Mouse (Mus musculus): ENCODE data around the gene Ccdc32. TPM values are rescaled to one million over a fixed set of nuclear protein-coding genes. Genes with fewer than 3 reads are reported as not detected.

Ccdc32 gene
- 74.4 TPM for polyA plus RNA-seq (2015; fragmentation: Illumina TruSeq; extraction: RNeasy Lipid Tissue Mini Kit (QIAGEN cat#74804); ENCODE audit: low read depth, low replicate concordance)

DNA sequence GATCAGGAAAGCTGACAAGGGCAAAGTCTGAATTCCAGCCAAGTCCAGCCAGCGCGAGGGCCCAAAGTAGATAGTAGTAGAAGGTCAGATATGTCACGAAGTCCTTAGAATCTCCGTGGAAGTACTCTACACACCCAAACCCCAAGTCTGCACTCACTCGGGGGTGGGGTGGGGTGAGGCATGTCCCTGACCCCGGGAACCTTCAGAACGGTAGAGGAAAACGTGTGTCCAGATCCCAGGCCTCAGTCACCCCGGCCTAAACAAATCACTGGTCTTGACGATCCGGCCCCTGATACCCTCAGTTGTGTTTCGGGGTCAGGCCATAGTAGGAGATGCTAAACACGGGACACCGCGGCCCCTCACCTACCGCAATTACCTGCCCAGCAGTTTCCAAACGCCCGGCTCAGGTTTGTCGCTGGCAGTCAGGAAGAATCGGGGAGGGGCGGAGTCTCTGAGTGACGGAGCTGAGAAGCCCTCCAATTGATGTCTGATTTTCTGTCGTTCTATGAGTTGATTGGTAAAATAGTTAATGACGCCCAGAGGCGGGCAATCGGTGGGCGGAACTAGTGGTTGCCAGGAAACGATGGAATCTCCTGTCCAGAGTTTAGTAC is at the start of gene Ccdc32:
TSS of gene Ccdc32 (minus strand) at position 453 of the 611 bp plus-strand sequence.

DNA sequence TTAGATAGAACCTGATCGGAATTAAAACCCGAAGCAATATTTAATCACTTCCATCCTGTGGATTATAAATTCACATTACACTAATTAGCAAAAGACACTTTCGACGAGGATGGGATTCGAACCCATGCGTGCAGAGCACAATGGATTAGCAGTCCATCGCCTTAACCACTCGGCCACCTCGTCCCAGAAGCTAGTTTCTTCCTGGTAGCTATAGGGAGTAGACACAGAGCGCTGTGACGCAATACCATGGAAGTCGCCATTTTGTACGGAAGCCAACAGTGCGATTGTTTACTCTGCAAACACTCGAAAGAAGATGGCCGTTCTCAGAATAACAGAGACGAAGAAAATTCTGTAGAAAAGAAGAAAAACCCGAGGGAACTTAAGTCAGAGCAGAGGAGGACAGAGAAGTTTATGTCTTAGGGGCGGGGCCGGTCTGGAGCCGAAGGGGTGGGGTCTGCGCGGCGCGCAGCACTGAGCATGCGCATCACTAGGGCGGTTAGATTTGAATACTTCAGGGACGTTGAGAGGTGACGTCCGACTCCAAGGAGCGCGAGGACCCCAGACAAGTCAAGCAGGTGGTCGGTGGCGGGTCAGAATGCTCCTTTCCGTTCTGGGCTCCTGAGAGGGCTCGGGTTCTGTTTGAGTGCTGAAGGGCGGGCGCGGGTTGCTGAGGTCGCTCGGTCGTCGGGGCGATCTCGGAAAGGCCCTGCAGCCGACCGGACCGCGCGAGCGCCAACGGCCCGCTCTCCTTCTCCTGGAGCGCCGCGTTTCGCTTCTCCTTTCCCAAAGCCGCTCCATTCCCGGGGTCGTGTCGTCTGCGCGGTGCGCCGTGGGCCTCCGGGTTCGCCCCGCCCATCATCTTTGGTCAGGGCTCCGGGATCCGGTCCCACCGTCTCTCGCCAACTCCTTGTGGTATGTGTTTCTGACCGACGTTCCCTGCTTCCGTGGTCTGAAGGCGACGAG is 17.7 kb upstream of the Ccdc32 start, which contains the start of gene Knl1:
TSS of gene Knl1 (plus strand) at position 471 of the 963 bp plus-strand sequence.

DNA sequence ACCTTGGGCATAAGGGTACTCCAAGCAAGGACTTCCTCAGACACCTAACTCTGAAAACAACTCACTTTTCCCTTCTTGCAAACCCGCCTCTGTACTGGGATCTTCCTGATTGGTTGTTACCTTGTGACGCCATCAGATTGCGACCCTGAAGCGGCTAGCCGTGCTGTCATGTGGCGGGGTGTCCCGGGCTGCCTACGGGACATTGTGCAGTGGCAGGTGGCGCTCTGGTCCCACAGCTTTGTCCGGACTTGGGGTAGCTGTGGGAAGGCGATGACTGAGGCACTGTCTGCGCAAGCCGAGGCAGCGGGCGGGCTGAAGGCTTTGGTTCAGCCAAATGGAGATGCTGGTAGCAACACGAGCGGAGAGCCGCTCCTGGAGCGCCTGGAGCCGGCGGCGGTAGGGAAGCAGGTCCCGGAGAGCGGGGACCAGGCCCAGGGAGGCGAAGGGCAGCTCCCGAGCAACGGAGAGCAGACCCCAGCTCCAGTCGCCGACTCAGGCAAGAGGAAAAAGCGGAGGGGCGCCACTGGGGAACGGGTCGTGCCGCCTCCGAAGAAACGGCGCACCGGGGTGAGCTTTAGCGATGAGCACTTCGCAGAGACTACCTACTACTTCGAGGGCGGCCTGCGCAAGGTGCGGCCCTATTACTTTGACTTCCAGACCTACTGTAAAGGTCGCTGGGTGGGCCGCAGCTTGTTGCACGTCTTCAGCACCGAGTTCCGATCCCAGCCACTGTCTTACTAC is 5.6 kb upstream of the Ccdc32 start, which contains the start of gene Rpusd2:
TSS of gene Rpusd2 (plus strand) at position 135 of the 741 bp plus-strand sequence.

Other genes with a start within 250 kb of the Ccdc32 start
- 137 TPM for gene Disp2, start 249.7 kb downstream of the Ccdc32 start, polyA plus RNA-seq (2015; fragmentation: Illumina TruSeq; extraction: RNeasy Lipid Tissue Mini Kit (QIAGEN cat#74804); ENCODE audit: low read depth, low replicate concordance)
- gene Knstrn, start 215.4 kb downstream of the Ccdc32 start, polyA plus RNA-seq (2015; fragmentation: Illumina TruSeq; extraction: RNeasy Lipid Tissue Mini Kit (QIAGEN cat#74804); ENCODE audit: low read depth, low replicate concordance): 2.0 TPM
- 84.6 TPM for gene Ivd, start 167.4 kb downstream of the Ccdc32 start, polyA plus RNA-seq (2015; fragmentation: Illumina TruSeq; extraction: RNeasy Lipid Tissue Mini Kit (QIAGEN cat#74804); ENCODE audit: low read depth, low replicate concordance)
- gene Bahd1, start 129.0 kb downstream of the Ccdc32 start, polyA plus RNA-seq (2015; fragmentation: Illumina TruSeq; extraction: RNeasy Lipid Tissue Mini Kit (QIAGEN cat#74804); ENCODE audit: low read depth, low replicate concordance): 16.6 TPM
- 2.5 TPM for gene Chst14, start 102.9 kb downstream of the Ccdc32 start, polyA plus RNA-seq (2015; fragmentation: Illumina TruSeq; extraction: RNeasy Lipid Tissue Mini Kit (QIAGEN cat#74804); ENCODE audit: low read depth, low replicate concordance)
- gene Rpusd2, start 5.4 kb upstream of the Ccdc32 start, polyA plus RNA-seq (2015; fragmentation: Illumina TruSeq; extraction: RNeasy Lipid Tissue Mini Kit (QIAGEN cat#74804); ENCODE audit: low read depth, low replicate concordance): 4.1 TPM
- not detected for gene Knl1, start 17.7 kb upstream of the Ccdc32 start, polyA plus RNA-seq (2015; fragmentation: Illumina TruSeq; extraction: RNeasy Lipid Tissue Mini Kit (QIAGEN cat#74804); ENCODE audit: low read depth, low replicate concordance)
- gene Rad51, start 83.4 kb upstream of the Ccdc32 start, polyA plus RNA-seq (2015; fragmentation: Illumina TruSeq; extraction: RNeasy Lipid Tissue Mini Kit (QIAGEN cat#74804); ENCODE audit: low read depth, low replicate concordance): 1.5 TPM
- gene Rmdn3, start 127.6 kb upstream of the Ccdc32 start, polyA plus RNA-seq (2015; fragmentation: Illumina TruSeq; extraction: RNeasy Lipid Tissue Mini Kit (QIAGEN cat#74804); ENCODE audit: low read depth, low replicate concordance): 54.5 TPM
- 4.4 TPM for gene Gchfr, start 138.4 kb upstream of the Ccdc32 start, polyA plus RNA-seq (2015; fragmentation: Illumina TruSeq; extraction: RNeasy Lipid Tissue Mini Kit (QIAGEN cat#74804); ENCODE audit: low read depth, low replicate concordance)
- not detected for gene Gm14137, start 145.1 kb upstream of the Ccdc32 start, polyA plus RNA-seq (2015; fragmentation: Illumina TruSeq; extraction: RNeasy Lipid Tissue Mini Kit (QIAGEN cat#74804); ENCODE audit: low read depth, low replicate concordance)
- gene Zfyve19, start 179.2 kb upstream of the Ccdc32 start, polyA plus RNA-seq (2015; fragmentation: Illumina TruSeq; extraction: RNeasy Lipid Tissue Mini Kit (QIAGEN cat#74804); ENCODE audit: low read depth, low replicate concordance): 41.8 TPM
- 21.0 TPM for gene Dnajc17, start 179.4 kb upstream of the Ccdc32 start, polyA plus RNA-seq (2015; fragmentation: Illumina TruSeq; extraction: RNeasy Lipid Tissue Mini Kit (QIAGEN cat#74804); ENCODE audit: low read depth, low replicate concordance)
- gene Ppp1r14d, start 200.5 kb upstream of the Ccdc32 start, polyA plus RNA-seq (2015; fragmentation: Illumina TruSeq; extraction: RNeasy Lipid Tissue Mini Kit (QIAGEN cat#74804); ENCODE audit: low read depth, low replicate concordance): not detected
- 2.6 TPM for gene Spint1, start 208.0 kb upstream of the Ccdc32 start, polyA plus RNA-seq (2015; fragmentation: Illumina TruSeq; extraction: RNeasy Lipid Tissue Mini Kit (QIAGEN cat#74804); ENCODE audit: low read depth, low replicate concordance)
- 7.8 TPM for gene Rhov, start 241.9 kb upstream of the Ccdc32 start, polyA plus RNA-seq (2015; fragmentation: Illumina TruSeq; extraction: RNeasy Lipid Tissue Mini Kit (QIAGEN cat#74804); ENCODE audit: low read depth, low replicate concordance)

Measured in brain, adult 10 weeks (tissue).